Mouse (Mus musculus) MEL (cell line): ENCODE data around the gene Ccdc183. TPM values are rescaled to one million over a fixed set of nuclear protein-coding genes. Genes with fewer than 3 reads are reported as not detected.

Source experiments
- DNase-seq: peaks from one replicate; pipeline ENCODE4 v3.0.0; 2011; ENCODE audit warnings: low read depth, low spot score
- H3K27ac ChIP-seq: 2 replicates; pipeline ENCODE4 v1.5.1; 2012; ENCODE audit warnings: low read depth, mild to moderate bottlenecking, control low read depth, low read length, moderate library complexity; ENCODE audit not compliant: control insufficient read depth
- H3K27me3 ChIP-seq, 2 experiments: fragments of 150-350 bp in 1 of 2; sonication (generic) in 1 of 2; 2 replicates each; pipeline ENCODE4 v1.6.1; 2012; ENCODE audit warnings: low read length in 2 of 2, mild to moderate bottlenecking in 2 of 2, improper control_type of control experiment in 1 of 2, moderate library complexity in 1 of 2; ENCODE audit not compliant: insufficient read depth in 2 of 2, control insufficient read depth in 1 of 2
- H3K36me3 ChIP-seq, 2 experiments: 2 replicates each; pipeline ENCODE4 v1.6.1; 2012 to 2014; ENCODE audit warnings: low read length in 2 of 2, improper control_type of control experiment in 1 of 2, inconsistent platforms in 1 of 2, mild to moderate bottlenecking in 1 of 2; ENCODE audit not compliant: insufficient read depth in 2 of 2, control insufficient read depth in 1 of 2
- H3K4me1 ChIP-seq, 2 experiments: fragments of 150-350 bp in 1 of 2; sonication (generic) in 1 of 2; 2 replicates each; pipeline ENCODE4 v1.6.1; 2012; ENCODE audit warnings: low read length in 2 of 2, improper control_type of control experiment in 1 of 2, mild to moderate bottlenecking in 1 of 2; ENCODE audit not compliant: insufficient read depth in 2 of 2, control insufficient read depth in 1 of 2
- H3K4me3 ChIP-seq, 2 experiments: fragments of 150-350 bp in 1 of 2; sonication (generic) in 1 of 2; 2 replicates each; pipeline ENCODE4 v1.5.1; 2012; ENCODE audit warnings: low read depth in 2 of 2, low read length in 2 of 2, mild to moderate bottlenecking in 2 of 2, moderate library complexity in 2 of 2, control low read depth in 1 of 2, improper control_type of control experiment in 1 of 2; ENCODE audit not compliant: control insufficient read depth in 1 of 2, insufficient read depth in 1 of 2
- H3K79me2 ChIP-seq: 2 replicates; pipeline ENCODE4 v1.6.1; 2012; ENCODE audit warnings: mild to moderate bottlenecking, low read length, moderate library complexity; ENCODE audit not compliant: control insufficient read depth, poor library complexity, insufficient read depth
- H3K9ac ChIP-seq: 2 replicates; pipeline ENCODE4 v1.6.1; 2012; ENCODE audit warnings: low read depth, mild to moderate bottlenecking, control low read depth, low read length, moderate library complexity; ENCODE audit not compliant: control insufficient read depth, poor library complexity, severe bottlenecking
- H3K9me3 ChIP-seq: fragments of 150-350 bp; sonication (generic); replicated peaks from 2 replicates; pipeline ENCODE4 v1.6.1; 2012; ENCODE audit warnings: mild to moderate bottlenecking, low read length, improper control_type of control experiment, moderate library complexity; ENCODE audit not compliant: insufficient read depth
- BHLHE40 ChIP-seq: IDR thresholded peaks from 2 replicates; pipeline ENCODE4 v1.6.1; 2012; ENCODE audit warnings: low read depth, mild to moderate bottlenecking, inconsistent platforms, low read length, improper control_type of control experiment, borderline replicate concordance
- CHD2 ChIP-seq: IDR thresholded peaks from 2 replicates; pipeline ENCODE4 v1.6.1; 2011; ENCODE audit warnings: low read length, improper control_type of control experiment
- CTCF ChIP-seq, 3 experiments: IDR thresholded peaks in 2 of 3; conservative IDR thresholded peaks in 1 of 3; 2 replicates each; pipeline ENCODE4 v1.5.1; 2011 to 2012; ENCODE audit warnings: low read length in 3 of 3, low read depth in 2 of 3, mild to moderate bottlenecking in 2 of 3, improper control_type of control experiment in 1 of 3, inconsistent platforms in 1 of 3, mixed read lengths in 1 of 3, moderate library complexity in 1 of 3; ENCODE audit not compliant: control insufficient read depth in 1 of 3, insufficient read depth in 1 of 3, poor library complexity in 1 of 3, severe bottlenecking in 1 of 3
- EP300 ChIP-seq, 2 experiments: IDR thresholded peaks; 2 replicates each; pipeline ENCODE4 v1.6.1; 2011; ENCODE audit warnings: improper control_type of control experiment in 2 of 2, low read length in 2 of 2, low read depth in 1 of 2, mild to moderate bottlenecking in 1 of 2
- ETS1 ChIP-seq: IDR thresholded peaks from 2 replicates; pipeline ENCODE4 v1.6.1; 2012; ENCODE audit warnings: low read depth, mild to moderate bottlenecking, inconsistent platforms, low read length, improper control_type of control experiment, moderate library complexity
- GATA1 ChIP-seq: IDR thresholded peaks from 2 replicates; pipeline ENCODE4 v1.6.1; 2011; ENCODE audit warnings: low read depth, low read length, improper control_type of control experiment
- HCFC1 ChIP-seq: IDR thresholded peaks from 2 replicates; pipeline ENCODE4 v1.6.1; 2012; ENCODE audit warnings: low read depth, mild to moderate bottlenecking, inconsistent platforms, low read length, improper control_type of control experiment, moderate library complexity
- MAFK ChIP-seq: IDR thresholded peaks from 2 replicates; pipeline ENCODE4 v1.6.1; 2011; ENCODE audit warnings: low read depth, mild to moderate bottlenecking, low read length, improper control_type of control experiment, borderline replicate concordance
- MAX ChIP-seq: IDR thresholded peaks from 2 replicates; pipeline ENCODE4 v1.6.1; 2011; ENCODE audit warnings: low read length, improper control_type of control experiment
- MAZ ChIP-seq: IDR thresholded peaks from 2 replicates; pipeline ENCODE4 v1.6.1; 2012; ENCODE audit warnings: low read depth, mild to moderate bottlenecking, inconsistent platforms, low read length, improper control_type of control experiment
- MXI1 ChIP-seq: IDR thresholded peaks from 2 replicates; pipeline ENCODE4 v1.6.1; 2011; ENCODE audit warnings: mild to moderate bottlenecking, low read depth, low read length, improper control_type of control experiment
- MYC ChIP-seq: IDR thresholded peaks from 2 replicates; pipeline ENCODE4 v1.6.1; 2011; ENCODE audit warnings: low read depth, mild to moderate bottlenecking, low read length, improper control_type of control experiment, moderate library complexity
- NELFE ChIP-seq: IDR thresholded peaks from 2 replicates; pipeline ENCODE4 v1.6.1; 2011; ENCODE audit warnings: low read depth, low read length, improper control_type of control experiment
- NRF1 ChIP-seq: IDR thresholded peaks from 2 replicates; pipeline ENCODE4 v1.6.1; 2014; ENCODE audit warnings: low read depth, mild to moderate bottlenecking, inconsistent platforms, low read length, improper control_type of control experiment, moderate library complexity; ENCODE audit not compliant: poor library complexity, insufficient read depth, severe bottlenecking
- POLR2A ChIP-seq, 2 experiments: IDR thresholded peaks; 2 replicates each; pipeline ENCODE4 v1.6.1; 2011 to 2012; ENCODE audit warnings: low read length in 2 of 2, mild to moderate bottlenecking in 2 of 2, control low read depth in 1 of 2, improper control_type of control experiment in 1 of 2, low read depth in 1 of 2, moderate library complexity in 1 of 2; ENCODE audit not compliant: control insufficient read depth in 1 of 2, insufficient read depth in 1 of 2, poor library complexity in 1 of 2
- POLR2AphosphoS5 ChIP-seq: IDR thresholded peaks from 2 replicates; pipeline ENCODE4 v1.6.1; 2012; ENCODE audit warnings: low read depth, borderline replicate concordance, mild to moderate bottlenecking, inconsistent platforms, low read length, moderate library complexity, mixed read lengths
- RAD21 ChIP-seq: IDR thresholded peaks from 2 replicates; pipeline ENCODE4 v1.6.1; 2011; ENCODE audit warnings: mild to moderate bottlenecking, low read depth, low read length, improper control_type of control experiment
- RCOR1 ChIP-seq: IDR thresholded peaks from 2 replicates; pipeline ENCODE4 v1.6.1; 2012; ENCODE audit warnings: low read depth, mild to moderate bottlenecking, inconsistent platforms, low read length, improper control_type of control experiment
- SIN3A ChIP-seq: IDR thresholded peaks from 2 replicates; pipeline ENCODE4 v1.6.1; 2012; ENCODE audit warnings: low read length, improper control_type of control experiment, inconsistent platforms
- SMC3 ChIP-seq: IDR thresholded peaks from 2 replicates; pipeline ENCODE4 v1.6.1; 2011; ENCODE audit warnings: low read depth, low read length, improper control_type of control experiment
- USF2 ChIP-seq, 2 experiments: IDR thresholded peaks; 2 replicates each; pipeline ENCODE4 v1.6.1; 2011 to 2012; ENCODE audit warnings: improper control_type of control experiment in 2 of 2, low read length in 2 of 2, borderline replicate concordance in 1 of 2, inconsistent platforms in 1 of 2, low read depth in 1 of 2, mild to moderate bottlenecking in 1 of 2; ENCODE audit not compliant: insufficient read depth in 1 of 2
- polyA plus RNA-seq, 2 experiments: library from polyadenylated mRNA; stranded (reverse) in 1 of 2; unstranded in 1 of 2; fragments of >175 nt in 1 of 2; fragments of >200 nt in 1 of 2; gene quantifications; 2 replicates each; pipeline versions ENCODE4 v1.2.1 to v1.2.4; 2012; ENCODE audit warnings: low replicate concordance in 2 of 2, low read depth in 1 of 2; ENCODE audit not compliant: insufficient read length in 2 of 2, insufficient read depth in 1 of 2, missing spikeins in 1 of 2
- total RNA-seq: library from RNA; depleted of rRNA; stranded (reverse); fragments of 300-350 nt; gene quantifications from 2 replicates; pipeline ENCODE4 v1.2.3, GENCODE M21; 2012

Gene Ccdc183
- total and polyA plus RNA-seq, 3 experiments = 0.04 to 0.26 TPM; not detected in 1

DNA sequence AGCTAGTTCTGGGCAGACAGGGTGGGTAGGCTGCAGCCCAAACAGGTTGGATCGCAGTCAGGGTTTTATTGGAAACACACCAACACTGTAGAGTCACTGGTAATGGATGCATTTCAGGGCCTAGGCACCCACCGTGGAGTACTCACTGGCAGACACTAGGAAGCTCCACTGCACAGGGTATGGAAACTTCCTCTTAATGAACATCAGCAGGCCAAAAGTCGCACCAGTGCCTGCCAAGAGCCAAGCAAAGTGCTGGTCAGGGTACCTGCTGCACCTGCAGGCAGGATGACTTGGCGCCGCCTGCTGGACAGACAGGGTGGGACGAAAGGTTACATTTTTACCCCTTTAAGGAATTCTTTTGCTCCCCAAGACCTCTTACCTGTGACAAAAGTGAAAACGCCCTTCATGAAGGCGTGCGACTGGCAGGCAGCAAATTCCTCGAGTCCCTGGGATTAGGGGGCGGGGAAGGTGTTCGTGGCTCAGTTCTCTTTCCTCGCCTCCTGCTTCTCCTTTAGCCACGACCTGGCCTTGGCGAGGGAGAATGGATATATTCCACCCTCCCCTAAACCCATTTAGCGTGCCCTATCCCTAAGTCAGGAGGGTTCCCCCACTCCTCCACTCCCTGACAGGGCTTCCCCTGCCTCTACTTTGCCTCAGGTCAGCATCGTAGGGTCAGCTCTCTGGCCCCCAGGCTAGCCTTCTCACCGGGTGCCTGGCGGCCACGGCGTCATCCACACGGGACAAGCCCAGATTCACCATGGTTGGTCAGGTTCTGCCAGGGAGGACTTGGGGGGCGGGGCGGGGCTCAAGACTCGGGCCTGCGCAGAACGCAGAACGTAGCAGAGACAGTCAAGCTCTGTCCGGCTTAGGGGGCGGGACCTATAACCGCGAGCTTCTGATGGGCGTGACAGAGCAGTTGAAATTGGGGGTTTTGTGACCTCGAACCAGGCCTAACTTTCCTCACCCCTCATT, 4.0 kb upstream of the Ccdc183 start, which contains the start of gene Tmem141:
TSS of gene Tmem141 (minus strand) at position 777 of the 972 bp plus-strand sequence.
- TF ChIP-seq GATA1 (no peak), MXI1 (peak; percentile 47; the same call in 1 of the 2 replicates), RAD21 (peak; percentile 9), EP300 (IDR thresholded peaks at IDR 0.05; ENCODE audit: low read depth in 1 of 2, low read length in 2 of 2) (no peak), BHLHE40 (0 out of 2 replicates have a peak, but pooled peaks have one; percentile 15), CHD2 (no peak), SIN3A (peak; percentile 36; the same call in 1 of the 2 replicates), NRF1 (peak; percentile 80), RCOR1 (no peak), HCFC1 (peak; percentile 49), MYC (no peak), POLR2A (IDR thresholded peaks at IDR 0.05; ENCODE audit: control insufficient read depth in 1 of 2, insufficient read depth in 1 of 2, low read depth in 1 of 2, low read length in 2 of 2, poor library complexity in 1 of 2) (peak; percentile 56 to 68; a peak in 2 of 4 replicates), POLR2AphosphoS5 (no peak), USF2 (IDR thresholded peaks at IDR 0.05; ENCODE audit: borderline replicate concordance in 1 of 2, insufficient read depth in 1 of 2, low read depth in 1 of 2, low read length in 2 of 2) (no peak), CTCF (IDR thresholded peaks at IDR 0.05 in 2 of 3, conservative IDR thresholded peaks at IDR 0.05 in 1 of 3; ENCODE audit: control insufficient read depth in 1 of 3, insufficient read depth in 1 of 3, low read depth in 2 of 3, low read length in 3 of 3, poor library complexity in 1 of 3, severe bottlenecking in 1 of 3) (peak; percentile 65 to 82 (median 81)), MAX (no peak), NELFE (peak; percentile 57; the same call in 1 of the 2 replicates), SMC3 (peak; percentile 33; the same call in 1 of the 2 replicates)
- DNase-seq = peak; percentile 94
- Histone ChIP-seq H3K4me3 (peak within 1 kb of the TSS; percentile 70 to 84), H3K4me1 (peaks cover 0 to 22% of the 10 kb centered on the region in 2 experiments; a peak in 3 of 4 replicates), H3K9me3 (no peaks in the 10 kb centered on the region), H3K27ac (no peak within 1 kb of the TSS), H3K9ac (peak within 1 kb of the TSS; percentile 71), H3K79me2 (no peaks in the 10 kb centered on the region), H3K36me3 (peaks cover 0 to 5% of the 10 kb centered on the region in 2 experiments; a peak in 2 of 4 replicates), H3K27me3 (no peaks in the 10 kb centered on the region)

DNA sequence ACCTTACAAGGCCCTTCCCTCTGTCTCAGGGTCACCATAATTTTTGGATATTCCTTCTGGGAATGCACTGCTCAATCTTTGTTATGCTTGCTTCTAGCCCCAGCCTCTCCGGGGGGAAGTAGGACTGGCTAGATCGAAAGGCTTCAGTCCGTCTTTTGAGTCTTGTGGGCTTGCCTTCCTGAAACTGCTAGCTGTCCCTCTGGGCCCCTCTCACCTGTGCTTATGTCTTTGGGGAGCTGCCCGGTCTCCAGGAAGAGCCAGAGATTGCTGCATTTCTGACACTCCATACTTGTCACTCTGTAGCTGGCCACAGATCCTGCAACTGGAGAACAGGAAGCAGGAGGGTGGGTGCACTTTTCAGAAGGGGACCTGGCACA, 3.4 kb upstream of the Ccdc183 start:
- H3K9me3 ChIP-seq = no peaks in the 10 kb centered on the region
- TF ChIP-seq MAFK (no peak), ETS1 (no peak), MAZ (0 out of 2 replicates have a peak, but pooled peaks have one; percentile 8)
- TF ChIP-seq, all 39 proteins: peak for 1
- DNase-seq = no peak
- H3K79me2 ChIP-seq = no peaks in the 10 kb centered on the region
- no peak overlapping the region for H3K9ac ChIP-seq
- no peaks in the 10 kb centered on the region for H3K27me3 ChIP-seq
- no peak overlapping the region for H3K27ac ChIP-seq
- H3K36me3 ChIP-seq = peaks cover 0 to 5% of the 10 kb centered on the region in 2 experiments; a peak in 2 of 4 replicates
- H3K4me3 ChIP-seq = peak overlapping the region in 1 of 2 experiments; percentile 84; a peak in 1 of 4 replicates
- peaks cover 0 to 22% of the 10 kb centered on the region in 2 experiments; a peak in 3 of 4 replicates for H3K4me1 ChIP-seq
